Mouse (Mus musculus): ENCODE data around the gene Tmem95.
A peak's percentile ranks its signal among the peaks of the same experiment; 100 is the strongest.

The Tmem95 gene

DNA sequence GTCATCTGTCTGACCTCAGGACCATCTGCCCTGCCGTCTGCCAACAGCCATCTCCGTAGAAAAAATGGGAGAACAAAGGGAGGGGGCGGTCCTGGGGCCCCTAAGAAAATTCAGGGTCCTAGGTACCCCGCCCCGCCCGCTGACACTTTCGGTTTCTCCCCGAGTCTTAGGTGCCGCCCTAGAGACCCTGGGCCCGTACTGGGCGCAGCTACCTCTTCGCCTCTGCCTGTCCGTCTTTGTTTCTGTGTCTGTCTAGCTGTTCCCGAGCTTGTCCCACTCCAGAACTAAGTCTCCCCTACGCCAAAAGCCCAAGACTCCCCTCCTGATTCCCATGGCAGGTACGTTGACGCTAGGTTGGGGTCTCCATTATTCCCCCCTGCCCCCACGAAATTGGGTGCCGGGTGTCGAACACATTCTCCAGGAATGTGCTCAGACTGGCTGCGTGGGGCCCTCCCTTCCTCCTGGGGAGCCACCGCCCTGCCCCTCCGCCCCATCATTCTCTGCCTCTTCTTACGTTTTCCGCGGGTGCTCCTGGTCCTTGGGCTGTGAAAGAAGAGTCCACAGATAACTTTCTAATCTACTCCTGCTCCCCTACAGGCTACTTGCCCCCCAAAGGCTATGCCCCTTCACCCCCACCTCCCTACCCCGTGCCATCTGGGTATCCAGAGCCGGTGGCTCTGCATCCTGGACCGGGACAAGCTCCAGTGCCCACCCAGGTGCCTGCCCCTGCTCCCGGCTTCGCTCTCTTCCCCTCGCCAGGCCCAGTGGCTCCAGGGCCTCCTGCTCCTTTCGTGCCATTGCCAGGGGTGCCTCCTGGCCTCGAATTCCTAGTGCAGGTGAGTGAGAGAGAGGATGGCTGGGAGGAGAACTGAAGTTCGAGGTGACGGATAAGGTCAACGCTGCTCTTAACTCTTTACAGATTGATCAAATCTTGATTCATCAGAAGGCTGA lies 30.8 kb downstream of the Tmem95 start:
- no peak for DNase-seq (ENCODE audit: low read depth)

DNA sequence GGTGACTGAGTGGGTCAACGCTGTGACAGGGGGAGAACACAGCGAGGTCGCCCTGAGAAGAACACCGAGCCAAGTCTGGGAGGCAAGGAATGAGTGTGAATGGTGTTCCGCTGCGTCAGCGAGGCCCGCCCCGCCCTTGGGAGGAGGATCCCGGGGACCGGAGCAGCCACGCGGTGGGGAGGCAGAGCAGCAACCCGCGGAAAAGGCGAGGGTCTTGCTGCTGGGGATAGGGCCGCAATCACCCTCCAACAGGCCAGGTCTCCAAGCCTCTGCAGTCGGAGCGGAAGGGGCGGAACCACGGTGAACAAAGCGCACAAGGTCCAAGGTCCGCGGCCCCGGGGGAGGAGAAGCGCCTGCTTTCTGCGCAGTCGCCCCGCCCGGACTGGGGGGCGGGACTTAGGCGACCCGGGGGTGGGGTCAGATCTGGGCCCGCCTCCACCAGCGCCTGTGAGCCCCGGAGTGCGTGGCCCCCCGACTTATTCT lies 31.6 kb downstream of the Tmem95 start, which contains the start of gene Plscr3:
TSS of gene Plscr3 (plus strand) at position 179 of the 483 bp plus-strand sequence.
- peak; percentile 88 for DNase-seq (ENCODE audit: low read depth)

- DNase-seq (ENCODE audit: low read depth) = no peak
Measured at GRCm38 (mm10) chr11:69838714-69839104, 39.1 kb downstream of the Tmem95 start.

- DNase-seq (ENCODE audit: low read depth) = peak; percentile 95
Measured at GRCm38 (mm10) chr11:69837952-69838713, 39.7 kb downstream of the Tmem95 start, which contains the start of gene Tmem256. TSS of gene Tmem256 (plus strand) at chr11:69838514.

DNA sequence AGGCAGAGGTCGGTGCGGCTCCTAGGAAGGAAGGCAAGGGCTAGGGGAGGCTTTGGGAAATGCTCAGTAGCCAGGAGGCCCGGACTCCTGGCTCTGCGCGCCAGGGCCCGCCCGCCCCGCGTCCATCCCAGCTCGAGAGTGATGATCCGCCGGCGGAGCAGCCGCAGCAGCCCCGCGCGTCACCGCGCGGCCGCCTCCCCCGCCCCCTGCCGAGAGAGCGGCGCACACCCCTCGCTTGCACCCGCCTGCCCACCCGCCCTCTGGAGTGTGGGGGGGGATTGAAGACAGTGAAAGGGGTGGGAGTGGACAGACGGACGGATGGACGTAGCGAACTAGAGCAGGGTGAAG lies 40.2 kb downstream of the Tmem95 start, which contains the start of gene Nlgn2:
TSS of gene Nlgn2 (minus strand) at position 181 of the 348 bp plus-strand sequence.
- no peak for DNase-seq (ENCODE audit: low read depth)

DNA sequence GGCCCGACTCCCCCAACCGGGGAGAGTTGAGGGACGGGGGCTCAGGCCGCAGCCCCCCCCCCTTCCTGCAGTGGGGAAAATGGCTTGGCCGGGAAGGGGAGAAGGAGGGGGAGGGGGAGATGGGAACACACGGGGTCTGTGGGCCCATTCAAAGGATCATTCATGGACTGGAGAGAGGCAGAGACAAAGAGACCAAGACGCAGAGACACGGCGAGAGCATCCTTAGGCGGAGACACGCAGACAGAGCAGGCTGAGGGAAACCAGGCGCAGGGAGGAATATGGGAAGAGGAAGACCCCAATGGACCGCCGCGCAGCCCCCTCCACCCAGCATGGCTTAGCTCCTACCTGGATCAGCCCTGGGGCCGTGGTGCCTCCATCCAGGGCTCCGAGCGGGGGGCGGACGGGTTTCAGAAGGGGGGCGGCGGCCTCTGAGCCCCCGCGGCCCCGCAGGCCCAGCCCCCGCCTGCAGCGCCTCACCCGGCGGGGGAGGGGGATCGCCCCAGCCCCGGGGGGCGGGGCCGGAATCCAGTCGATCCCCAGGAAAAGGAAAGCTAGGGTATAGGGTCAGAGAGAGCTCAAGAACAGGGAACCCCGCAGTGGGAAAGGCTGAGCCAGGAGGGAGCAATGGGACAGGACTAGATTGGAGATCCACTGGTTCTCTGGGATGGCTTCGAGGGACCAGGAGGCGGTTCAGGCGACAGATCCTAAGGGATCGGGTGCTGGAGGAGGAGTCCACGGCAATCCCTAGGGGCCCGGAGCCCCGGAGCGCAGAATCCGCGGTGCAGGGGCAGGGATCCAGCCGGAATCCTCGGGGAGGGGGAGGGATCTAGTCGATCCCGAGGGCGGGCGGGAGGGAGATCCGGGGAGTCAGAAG lies 40.9 kb downstream of the Tmem95 start:
- DNase-seq (ENCODE audit: low read depth) = peak; percentile 42

GRCm38 (mm10) chr11:69835966-69836335 lies 41.9 kb downstream of the Tmem95 start:
- DNase-seq (ENCODE audit: low read depth) = no peak

- no peak for DNase-seq (ENCODE audit: low read depth)
Measured at GRCm38 (mm10) chr11:69835326-69835965, 42.4 kb downstream of the Tmem95 start.

- DNase-seq (ENCODE audit: low read depth) = peak; percentile 75
Measured at GRCm38 (mm10) chr11:69834001-69834549, 43.7 kb downstream of the Tmem95 start.

DNA sequence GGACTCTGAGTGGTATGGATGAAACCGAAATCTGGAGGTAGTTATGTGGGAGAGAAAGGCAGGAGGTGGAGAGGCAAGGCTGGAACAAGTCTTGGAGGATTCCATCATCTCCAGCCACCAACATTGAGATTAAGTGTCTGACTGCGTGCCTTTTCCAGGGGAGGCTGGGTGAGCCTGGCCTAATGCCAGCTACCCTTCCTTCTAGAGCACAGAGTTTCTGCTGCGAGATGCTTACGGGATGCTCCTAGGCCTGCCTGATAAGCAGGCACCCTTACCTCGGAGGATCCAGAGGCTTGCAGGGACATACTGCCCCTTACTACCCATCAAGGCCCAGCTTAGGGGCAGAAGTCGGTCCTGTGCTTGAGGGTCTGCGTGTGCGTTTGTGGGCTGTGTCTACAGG lies 44.3 kb downstream of the Tmem95 start:
- no peak for DNase-seq (ENCODE audit: low read depth)

DNA sequence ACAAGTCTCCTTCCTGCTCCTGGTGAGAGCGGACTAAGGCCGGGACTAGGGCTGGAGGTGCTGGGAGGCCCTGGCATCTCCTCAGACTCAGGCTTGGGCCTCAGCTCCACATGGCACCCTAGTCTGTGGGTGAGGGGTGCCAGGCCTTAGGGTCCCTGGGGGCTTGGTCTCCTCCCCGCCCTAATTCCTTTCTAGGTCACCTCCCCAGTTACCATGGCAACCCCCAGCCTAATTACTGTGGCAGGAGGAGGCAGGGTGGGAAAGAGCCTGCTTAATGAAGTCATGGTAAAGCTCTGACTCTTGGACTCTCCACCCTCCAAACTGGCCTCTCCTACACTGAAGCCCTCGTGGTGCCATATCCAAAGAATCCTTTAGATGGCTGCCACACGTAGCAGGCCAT lies 49.0 kb downstream of the Tmem95 start:
- no peak for DNase-seq (ENCODE audit: low read depth)

Measured in naive thymus-derived CD4-positive, alpha-beta T cell, adult 2 months (primary cell).